Comparison of ENCODE assay signal across 16 mouse cellular contexts in genomic region chr13:80535755-80536350, GRCm38 (mm10).
DNase-seq lines count a peak whose midpoint lies in the region; ATAC-seq lines count a peak whose summit lies in the region.
"Had no signal": no experiment of that assay in that cellular context is flagged by ENCODE, and none has a peak within 500 bp of the region (broad histone marks: within the 10 kb centered on the region; RNA-seq: fewer than 3 reads in every experiment).

No protein-coding gene starts in this region.

- no peaks in the 10 kb centered on the region for H3K9me3 ChIP-seq in intestine, embryonic 14.5 days (ENCODE audit: control insufficient read depth, low read length)
- no peaks in the 10 kb centered on the region for H3K9me3 ChIP-seq in intestine, embryonic 15.5 days
- H3K9me3 ChIP-seq in heart, embryonic 16.5 days (replicated peaks; ENCODE audit: control insufficient read depth, low read length): no peaks in the 10 kb centered on the region
- no peaks in the 10 kb centered on the region for H3K9me3 ChIP-seq in midbrain, embryonic 13.5 days
- no peaks in the 10 kb centered on the region for H3K9me3 ChIP-seq in forebrain, embryonic 15.5 days
- H3K9me3 ChIP-seq: embryonic facial prominence, embryonic 12.5 days; forebrain, embryonic 10.5 days had no signal

- ATAC-seq in intestine, embryonic 14.5 days (replicated peaks; ENCODE audit: low FRiP score, low TSS enrichment, low read depth): 0 out of 2 replicates have a peak, but pooled peaks have one; percentile 5
- no peak for ATAC-seq in intestine, embryonic 15.5 days
- ATAC-seq in heart, embryonic 16.5 days (replicated peaks; ENCODE audit: extremely low read depth, insufficient read depth, low FRiP score): peak; percentile 91
- ATAC-seq in midbrain, embryonic 13.5 days: no peak
- ATAC-seq in forebrain, embryonic 15.5 days (replicated peaks): no peak

- DNase-seq in intestine, embryonic 14.5 days (ENCODE audit: low spot score): no peak
- peak; percentile 94 for DNase-seq in heart, adult 11 months
- DNase-seq in lung, postnatal 14 days: peak; percentile 12
- no peak for DNase-seq in thymus, postnatal 4 days
- DNase-seq: adrenal gland, postnatal 10 days; cerebellum, adult 9-11 months; gastrocnemius, adult 2 months had no signal

- H3K27ac ChIP-seq in intestine, embryonic 14.5 days (ENCODE audit: low read depth): peak overlapping the region; percentile 38; the same call in 1 of the 2 replicates
- H3K27ac ChIP-seq in intestine, embryonic 15.5 days: no peak overlapping the region; the same call in 1 of the 2 replicates
- peak overlapping the region; percentile 74 for H3K27ac ChIP-seq in heart, embryonic 16.5 days (ENCODE audit: low read length)
- H3K27ac ChIP-seq in midbrain, embryonic 13.5 days: no peak overlapping the region
- no peak overlapping the region for H3K27ac ChIP-seq in forebrain, embryonic 15.5 days (replicated peaks)
- H3K27ac ChIP-seq: embryonic facial prominence, embryonic 12.5 days; forebrain, embryonic 10.5 days; gastrocnemius, adult 2 months; hindbrain, embryonic 14.5 days; liver, embryonic 14.5 days had no signal

- H3K36me3 ChIP-seq in intestine, embryonic 14.5 days (ENCODE audit: control insufficient read depth, insufficient read depth, low read length): no peaks in the 10 kb centered on the region
- H3K36me3 ChIP-seq in intestine, embryonic 15.5 days: no peaks in the 10 kb centered on the region
- no peaks in the 10 kb centered on the region for H3K36me3 ChIP-seq in heart, embryonic 16.5 days (ENCODE audit: control insufficient read depth, insufficient read depth)
- no peaks in the 10 kb centered on the region for H3K36me3 ChIP-seq in midbrain, embryonic 13.5 days
- no peaks in the 10 kb centered on the region for H3K36me3 ChIP-seq in forebrain, embryonic 15.5 days
- H3K36me3 ChIP-seq: embryonic facial prominence, embryonic 12.5 days; forebrain, embryonic 10.5 days had no signal

- WGBS in intestine, embryonic 14.5 days: 80% methylated on average over 1 of the region's 1 CpGs
- 70% methylated on average over 1 of the region's 1 CpGs for WGBS in intestine, embryonic 15.5 days
- WGBS in heart, embryonic 16.5 days: 75% methylated on average over 1 of the region's 1 CpGs
- WGBS in midbrain, embryonic 13.5 days: 89% methylated on average over 1 of the region's 1 CpGs
- 91% methylated on average over 1 of the region's 1 CpGs for WGBS in forebrain, embryonic 15.5 days

- no peak overlapping the region for H3K4me3 ChIP-seq in intestine, embryonic 14.5 days (ENCODE audit: low read depth, low read length)
- no peak overlapping the region for H3K4me3 ChIP-seq in intestine, embryonic 15.5 days (replicated peaks)
- H3K4me3 ChIP-seq in heart, embryonic 16.5 days (ENCODE audit: low read length): no peak overlapping the region
- H3K4me3 ChIP-seq in midbrain, embryonic 13.5 days (replicated peaks): no peak overlapping the region
- no peak overlapping the region for H3K4me3 ChIP-seq in forebrain, embryonic 15.5 days
- H3K4me3 ChIP-seq: embryonic facial prominence, embryonic 12.5 days; forebrain, embryonic 10.5 days; gastrocnemius, adult 2 months; myocyte had no signal

- peaks cover 10% of the 10 kb centered on the region; the same call in 1 of the 2 replicates for H3K4me1 ChIP-seq in intestine, embryonic 14.5 days (replicated peaks; ENCODE audit: control insufficient read depth, insufficient read depth, low read length)
- H3K4me1 ChIP-seq in intestine, embryonic 15.5 days (replicated peaks): no peaks in the 10 kb centered on the region
- peaks cover 9% of the 10 kb centered on the region; the same call in 1 of the 2 replicates for H3K4me1 ChIP-seq in heart, embryonic 16.5 days (ENCODE audit: control insufficient read depth, insufficient read depth, low read length)
- no peaks in the 10 kb centered on the region for H3K4me1 ChIP-seq in midbrain, embryonic 13.5 days (replicated peaks)
- no peaks in the 10 kb centered on the region for H3K4me1 ChIP-seq in forebrain, embryonic 15.5 days
- H3K4me1 ChIP-seq: embryonic facial prominence, embryonic 12.5 days; forebrain, embryonic 10.5 days had no signal

- no peaks in the 10 kb centered on the region for H3K27me3 ChIP-seq in intestine, embryonic 14.5 days (replicated peaks; ENCODE audit: control insufficient read depth, insufficient read depth, low read length)
- no peaks in the 10 kb centered on the region for H3K27me3 ChIP-seq in intestine, embryonic 15.5 days (replicated peaks)
- no peaks in the 10 kb centered on the region for H3K27me3 ChIP-seq in heart, embryonic 16.5 days (ENCODE audit: control insufficient read depth, insufficient read depth, low read length)
- H3K27me3 ChIP-seq in midbrain, embryonic 13.5 days: no peaks in the 10 kb centered on the region
- H3K27me3 ChIP-seq in forebrain, embryonic 15.5 days: no peaks in the 10 kb centered on the region
- H3K27me3 ChIP-seq: embryonic facial prominence, embryonic 12.5 days had no signal

- no peak overlapping the region for H3K9ac ChIP-seq in intestine, embryonic 14.5 days (ENCODE audit: low read length)
- H3K9ac ChIP-seq in intestine, embryonic 15.5 days: no peak overlapping the region
- H3K9ac ChIP-seq in heart, embryonic 16.5 days (ENCODE audit: low read length): no peak overlapping the region
- no peak overlapping the region for H3K9ac ChIP-seq in midbrain, embryonic 13.5 days (replicated peaks)
- no peak overlapping the region for H3K9ac ChIP-seq in forebrain, embryonic 15.5 days (replicated peaks)
- H3K9ac ChIP-seq: embryonic facial prominence, embryonic 12.5 days; hindbrain, embryonic 14.5 days; liver, embryonic 14.5 days had no signal

- H3K4me2 ChIP-seq in intestine, embryonic 14.5 days (ENCODE audit: low read length): no peak overlapping the region
- H3K4me2 ChIP-seq in intestine, embryonic 15.5 days (replicated peaks): no peak overlapping the region
- no peak overlapping the region for H3K4me2 ChIP-seq in heart, embryonic 16.5 days (ENCODE audit: low read depth, low read length)
- H3K4me2 ChIP-seq in midbrain, embryonic 13.5 days (replicated peaks): no peak overlapping the region
- no peak overlapping the region for H3K4me2 ChIP-seq in forebrain, embryonic 15.5 days (replicated peaks)
- H3K4me2 ChIP-seq: embryonic facial prominence, embryonic 12.5 days; hindbrain, embryonic 14.5 days had no signal

Comparison
In these comparisons a context has a peak if more than half of its experiments do, and no peak if none do; other contexts are left out.
1. ATAC-seq: peak in intestine, embryonic 14.5 days (single experiment) and heart, embryonic 16.5 days (single experiment); none in intestine, embryonic 15.5 days (single experiment), midbrain, embryonic 13.5 days (single experiment) and forebrain, embryonic 15.5 days (single experiment).
2. H3K27ac ChIP-seq: peak in intestine, embryonic 14.5 days (single experiment) and heart, embryonic 16.5 days (single experiment); none in intestine, embryonic 15.5 days (single experiment), midbrain, embryonic 13.5 days (single experiment) and forebrain, embryonic 15.5 days (single experiment).
3. DNase-seq: peak in heart, adult 11 months (single experiment) and lung, postnatal 14 days (single experiment); none in intestine, embryonic 14.5 days (single experiment) and thymus, postnatal 4 days (single experiment).